Mouse (Mus musculus) ES-E14 (cell line): Measurements from ENCODE around the gene Emc8. TPM values are rescaled to one million over a fixed set of nuclear protein-coding genes. Genes with fewer than 3 reads are reported as not detected.
A peak's percentile ranks its signal among the peaks of the same experiment; 100 is the strongest.

Source experiments
- DNase-seq: peaks from one replicate; pipeline ENCODE4 v3.0.0-alpha.2; 2013; ENCODE audit warnings: low read depth, low spot score
- H3K27ac ChIP-seq: 2 replicates; pipeline ENCODE4 v1.5.1; 2012; ENCODE audit warnings: low read depth, mild to moderate bottlenecking, low read length, moderate library complexity, mixed read lengths; ENCODE audit not compliant: poor library complexity, insufficient read depth, severe bottlenecking
- H3K36me3 ChIP-seq: 2 replicates; pipeline ENCODE4 v1.6.1; 2012; ENCODE audit warnings: mild to moderate bottlenecking, low read length, moderate library complexity, mixed read lengths; ENCODE audit not compliant: control insufficient read depth, poor library complexity, insufficient read depth, severe bottlenecking
- H3K4me1 ChIP-seq, 2 experiments: fragments of 150-350 bp in 1 of 2; sonication (generic) in 1 of 2; 2 replicates each; pipeline ENCODE4 v1.6.1; 2012; ENCODE audit warnings: low read length in 2 of 2, mild to moderate bottlenecking in 1 of 2, mixed read lengths in 1 of 2; ENCODE audit not compliant: control insufficient read depth in 2 of 2, insufficient read depth in 2 of 2, poor library complexity in 1 of 2
- H3K4me3 ChIP-seq, 2 experiments: fragments of 150-350 bp in 1 of 2; sonication (generic) in 1 of 2; 2 replicates each; pipeline ENCODE4 v1.5.1; 2012; ENCODE audit warnings: low read length in 2 of 2, low read depth in 1 of 2, mild to moderate bottlenecking in 1 of 2, mixed read lengths in 1 of 2; ENCODE audit not compliant: insufficient read depth in 1 of 2, poor library complexity in 1 of 2, severe bottlenecking in 1 of 2
- H3K9ac ChIP-seq: 2 replicates; pipeline ENCODE4 v1.6.1; 2012; ENCODE audit warnings: low read depth, mild to moderate bottlenecking, low read length, mixed read lengths; ENCODE audit not compliant: poor library complexity, insufficient read depth, severe bottlenecking
- H3K9me3 ChIP-seq: fragments of 150-350 bp; sonication (generic); 2 replicates; pipeline ENCODE4 v1.6.1; 2012; ENCODE audit warnings: low read depth, mild to moderate bottlenecking, low read length; ENCODE audit not compliant: control insufficient read depth, insufficient read depth
- CHD2 ChIP-seq: IDR thresholded peaks from 2 replicates; pipeline ENCODE4 v1.6.1; 2014; ENCODE audit warnings: mild to moderate bottlenecking, low read depth, low read length, inconsistent platforms
- HCFC1 ChIP-seq: IDR thresholded peaks from 2 replicates; pipeline ENCODE4 v1.6.1; 2012; ENCODE audit warnings: low read length, inconsistent platforms, borderline replicate concordance; ENCODE audit not compliant: insufficient read depth
- MAFK ChIP-seq: IDR thresholded peaks from 2 replicates; pipeline ENCODE4 v1.6.1; 2014; ENCODE audit warnings: mild to moderate bottlenecking, low read depth, low read length, inconsistent platforms; ENCODE audit not compliant: insufficient read depth
- ZC3H11A ChIP-seq: IDR thresholded peaks from 2 replicates; pipeline ENCODE4 v1.6.1; 2012; ENCODE audit warnings: low read depth, mild to moderate bottlenecking, inconsistent platforms, low read length, borderline replicate concordance
- ZNF384 ChIP-seq: IDR thresholded peaks from 2 replicates; pipeline ENCODE4 v1.6.1; 2012; ENCODE audit warnings: low read depth, low read length, inconsistent platforms
- in situ Hi-C, 2 experiments: fragments of 600-800 bp; cut with MboI; formaldehyde crosslinking; loops; one replicate each; pipeline ENCODE4 v1.15.1; 2025; ENCODE audit warnings: low sequenced_read_pairs in 2 of 2, inconsistent platforms in 1 of 2; ENCODE audit not compliant: unreplicated experiment in 2 of 2
- total RNA-seq: library from RNA; depleted of rRNA; stranded (reverse); fragments of 300-350 nt; gene quantifications from 2 replicates; pipeline ENCODE4 v1.2.3, GENCODE M21; 2012

The Emc8 gene
- total RNA-seq, 1 experiment: 332 TPM

GRCm38 (mm10) chr8:120696401-120697153 is 28.2 kb upstream of the Emc8 start:
- no peak for DNase-seq
- in situ Hi-C loops: loop anchor here in 1 of 2 experiments (25.0 kb wide), 1 partner anchor 91 kb away; no protein-coding TSS in a partner anchor
- Histone ChIP-seq H3K9me3 (no peaks in the 10 kb centered on the region), H3K27ac (no peak overlapping the region), H3K4me3 (no peak overlapping the region), H3K9ac (no peak overlapping the region), H3K4me1 (peaks cover 0 to 5% of the 10 kb centered on the region in 2 experiments; a peak in 2 of 4 replicates), H3K36me3 (no peaks in the 10 kb centered on the region)
- TF ChIP-seq HCFC1 (no peak), CHD2 (no peak), MAFK (no peak), ZNF384 (no peak), ZC3H11A (no peak)

- no peaks in the 10 kb centered on the region for H3K36me3 ChIP-seq
- TF ChIP-seq ZC3H11A (no peak), HCFC1 (no peak), ZNF384 (no peak), MAFK (no peak), CHD2 (no peak)
- H3K4me3 ChIP-seq: peak overlapping the region in 1 of 2 experiments; percentile 20; a peak in 1 of 4 replicates
- peak; percentile 70 for DNase-seq
- H3K9ac ChIP-seq: no peak overlapping the region
- peaks cover 0 to 5% of the 10 kb centered on the region in 2 experiments; a peak in 2 of 4 replicates for H3K4me1 ChIP-seq
- H3K27ac ChIP-seq: no peak overlapping the region
- in situ Hi-C loops: loop anchor here in 1 of 2 experiments (25.0 kb wide), 1 partner anchor 93 kb away; no protein-coding TSS in a partner anchor
- H3K9me3 ChIP-seq: no peaks in the 10 kb centered on the region
These were observed 25.6 kb upstream of the Emc8 start for GRCm38 (mm10) chr8:120693861-120694493.

- no peaks in the 10 kb centered on the region for H3K36me3 ChIP-seq
- H3K9me3 ChIP-seq: no peaks in the 10 kb centered on the region
- TF ChIP-seq CHD2: no peak
- no peak for TF ChIP-seq HCFC1
- no peak for TF ChIP-seq ZC3H11A
- no peak for TF ChIP-seq MAFK
- TF ChIP-seq ZNF384: no peak
- no peak for DNase-seq
- H3K9ac ChIP-seq: no peak overlapping the region
- peaks cover 0 to 5% of the 10 kb centered on the region in 2 experiments; a peak in 2 of 4 replicates for H3K4me1 ChIP-seq
- in situ Hi-C loops: loop anchor here in 1 of 2 experiments (25.0 kb wide), 1 partner anchor 94 kb away; no protein-coding TSS in a partner anchor
- H3K27ac ChIP-seq: no peak overlapping the region
- no peak overlapping the region for H3K4me3 ChIP-seq
These were observed 24.6 kb upstream of the Emc8 start for GRCm38 (mm10) chr8:120692934-120693333.

- in situ Hi-C loops: loop anchor here in 1 of 2 experiments (25.0 kb wide), 1 partner anchor 99 kb away; no protein-coding TSS in a partner anchor
- Histone ChIP-seq H3K4me1 (no peaks in the 10 kb centered on the region), H3K4me3 (no peak overlapping the region), H3K27ac (no peak overlapping the region), H3K36me3 (no peaks in the 10 kb centered on the region), H3K9ac (no peak overlapping the region), H3K9me3 (no peaks in the 10 kb centered on the region)
- TF ChIP-seq HCFC1 (no peak), CHD2 (no peak), ZNF384 (no peak), MAFK (no peak), ZC3H11A (no peak)
- no peak for DNase-seq
These were observed 20.1 kb upstream of the Emc8 start for GRCm38 (mm10) chr8:120688511-120688910.
